Mouse (Mus musculus): ENCODE results near the gene Ube4a. TPM values are rescaled to one million over a fixed set of nuclear protein-coding genes. Genes with fewer than 3 reads are reported as not detected.
"Not testable (repeated sequence)": the region's sequence is repeated elsewhere in the genome, so short reads cannot be mapped to it uniquely, and the experiment has no call there.

The Ube4a gene
- total RNA-seq, 2 experiments from 2014 or later, result 73.0 to 75.4 TPM

DNA sequence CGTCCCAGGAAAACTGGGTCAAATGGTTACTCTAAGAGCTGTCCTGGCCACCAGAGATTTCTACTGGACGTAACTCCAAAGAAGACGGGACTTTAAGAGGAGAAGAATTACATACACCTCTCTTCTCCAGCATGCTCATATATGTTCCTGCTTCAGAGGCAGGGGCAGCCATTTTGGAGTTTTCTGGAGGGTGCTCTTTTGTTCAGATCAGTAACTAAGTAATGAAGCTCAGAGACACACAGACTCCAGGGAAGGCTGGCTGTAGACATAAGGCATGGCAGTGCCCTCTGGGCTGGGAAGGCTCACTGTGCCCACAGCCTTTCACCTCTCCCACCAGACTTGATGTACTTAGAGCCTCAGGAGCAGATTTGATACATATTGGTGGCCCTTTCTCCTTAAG is 17.1 kb upstream of the Ube4a start:
- no peak for DNase-seq (ENCODE audit: low spot score in 2 of 2)
- intact Hi-C loops (cut with DNase I), result no loop called here

DNA sequence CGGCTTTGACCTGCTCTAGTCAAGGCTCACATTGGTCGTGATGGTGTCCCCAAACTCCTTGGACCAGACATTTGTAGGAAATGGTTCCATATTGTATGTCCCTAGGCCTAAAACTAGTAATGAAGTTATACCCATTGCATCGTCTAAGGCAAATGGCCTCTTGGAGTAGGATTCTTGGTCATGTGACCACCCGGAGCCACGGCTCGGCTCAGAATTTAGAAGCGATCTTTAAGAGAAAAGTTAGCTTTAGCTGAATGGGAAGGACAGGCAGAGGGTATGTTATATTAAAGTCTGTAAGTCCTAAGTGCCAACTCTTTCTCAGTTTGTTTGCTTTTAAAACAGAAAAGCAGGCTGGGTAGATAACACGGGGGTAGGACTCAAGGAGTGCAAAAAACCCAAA is 16.7 kb upstream of the Ube4a start:
- intact Hi-C loops (cut with DNase I), result no loop called here
- no peak for DNase-seq (ENCODE audit: low spot score in 2 of 2)

DNA sequence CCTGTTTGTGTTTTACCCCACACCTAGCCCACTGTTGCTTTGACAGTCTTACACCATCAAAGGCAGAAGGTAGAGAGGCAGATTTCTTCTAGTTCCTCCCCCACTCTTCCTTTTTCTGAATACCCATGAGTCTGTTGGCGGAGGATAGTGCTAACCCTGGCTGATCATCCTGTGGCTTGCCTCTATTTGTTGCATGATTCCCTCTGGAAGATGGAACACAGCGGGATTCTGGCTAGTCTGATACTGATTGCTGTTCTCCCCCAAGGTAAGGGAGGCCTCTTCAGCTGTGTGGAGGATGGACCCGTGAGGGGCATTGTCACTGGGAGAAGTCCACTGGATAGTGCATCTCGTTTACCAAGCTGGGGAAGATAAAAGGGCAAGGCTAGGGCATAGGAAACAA is 16.3 kb upstream of the Ube4a start, which contains the start of gene Cd3d:
Cd3d (plus strand) TSS at position 111 of the 400 bp plus-strand sequence.
- no peak for DNase-seq (ENCODE audit: low spot score in 2 of 2)
- intact Hi-C loops (cut with DNase I), result no loop called here

DNA sequence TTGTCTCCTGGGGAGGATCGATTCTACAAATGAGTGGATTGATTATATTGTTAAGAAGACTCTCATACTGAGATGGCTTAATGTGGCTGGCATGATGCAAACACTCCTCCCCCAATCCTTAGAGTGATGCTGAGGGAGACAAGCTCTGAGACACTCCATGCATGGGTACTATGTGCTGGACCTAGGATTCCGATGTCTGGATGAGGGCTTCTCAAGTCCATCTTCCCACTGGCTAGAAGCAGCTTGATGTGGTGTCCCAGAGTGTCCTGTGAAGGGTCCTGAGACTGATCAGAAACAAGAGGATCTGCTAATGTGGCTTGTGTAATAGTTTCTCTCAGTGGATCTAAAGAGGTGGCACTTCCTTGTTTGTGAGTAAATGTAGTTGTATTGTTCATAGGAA is 15.7 kb upstream of the Ube4a start:
- no peak for DNase-seq (ENCODE audit: low spot score in 2 of 2)
- intact Hi-C loops (cut with DNase I), result no loop called here

DNA sequence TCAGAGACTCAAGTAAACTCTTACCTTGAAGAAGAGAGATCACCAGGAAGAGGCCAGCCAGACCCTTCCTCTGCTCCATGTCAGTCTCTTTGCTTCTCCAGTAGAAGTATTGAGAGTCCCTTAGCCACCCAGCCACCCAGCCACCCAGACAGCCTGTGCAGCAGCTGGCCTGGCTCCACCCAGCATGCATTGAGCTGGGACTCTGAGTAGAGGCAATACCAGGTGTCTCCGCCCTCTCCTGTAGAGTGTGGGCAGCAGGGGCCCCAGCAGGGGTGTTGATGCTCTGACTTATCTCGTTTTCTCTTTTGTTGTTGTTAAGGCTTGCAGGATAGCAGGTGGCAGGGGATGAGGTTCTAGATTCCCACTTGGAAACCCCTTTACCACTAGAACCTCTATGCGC is 14.8 kb upstream of the Ube4a start, which contains the start of gene Cd3g:
Cd3g (minus strand) TSS at position 190 of the 400 bp plus-strand sequence.
- no peak for DNase-seq (ENCODE audit: low spot score in 2 of 2)

DNA sequence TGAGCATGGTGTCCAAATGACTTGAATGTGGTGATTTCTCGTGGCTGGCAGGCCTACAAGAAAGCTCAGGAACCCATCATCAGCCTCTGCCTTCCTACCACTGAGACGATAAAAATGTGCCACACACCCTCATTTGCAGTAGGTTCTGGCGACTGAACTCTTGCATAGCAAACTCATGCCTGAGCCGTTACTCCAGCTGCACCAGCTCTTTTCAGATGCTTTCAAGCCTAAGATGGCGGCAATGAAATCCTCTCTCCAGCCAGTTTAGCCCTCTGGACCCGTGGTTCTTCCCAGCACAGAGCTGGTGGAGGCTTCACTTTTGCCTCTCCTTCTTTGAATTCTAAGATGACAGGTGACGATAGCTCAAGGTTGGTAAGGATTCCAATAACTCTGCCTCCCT is 14.4 kb upstream of the Ube4a start:
- intact Hi-C loops (cut with DNase I), result no loop called here

More for the DNA sequence above, 14.8 kb upstream of the Ube4a start, which contains the start of gene Cd3g:
- intact Hi-C loops (cut with DNase I), result no loop called here

DNA sequence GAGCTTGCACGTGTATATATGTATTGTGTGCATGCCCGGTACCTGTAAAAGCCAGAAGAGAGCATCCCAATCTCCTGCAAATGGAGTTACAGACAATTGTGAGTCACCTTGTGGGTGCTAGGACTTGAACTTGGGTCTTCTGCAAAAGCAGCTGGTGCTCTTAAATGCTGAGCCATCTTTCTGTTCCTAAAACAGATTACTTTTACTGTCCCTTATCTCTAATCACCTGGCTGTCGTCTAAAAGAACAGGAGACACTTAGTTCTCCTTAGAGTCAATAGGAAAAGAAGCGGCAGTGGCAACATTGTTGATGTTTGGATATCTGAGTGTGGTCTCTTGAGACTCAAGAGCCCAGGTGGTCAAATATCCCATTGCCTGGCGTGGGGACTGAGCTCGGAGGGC is 12.4 kb upstream of the Ube4a start:
- no peak for DNase-seq (ENCODE audit: low spot score in 2 of 2)
- intact Hi-C loops (cut with DNase I), result no loop called here

More for the DNA sequence above, 14.4 kb upstream of the Ube4a start:
- DNase-seq (ENCODE audit: low spot score in 2 of 2), result no peak

DNA sequence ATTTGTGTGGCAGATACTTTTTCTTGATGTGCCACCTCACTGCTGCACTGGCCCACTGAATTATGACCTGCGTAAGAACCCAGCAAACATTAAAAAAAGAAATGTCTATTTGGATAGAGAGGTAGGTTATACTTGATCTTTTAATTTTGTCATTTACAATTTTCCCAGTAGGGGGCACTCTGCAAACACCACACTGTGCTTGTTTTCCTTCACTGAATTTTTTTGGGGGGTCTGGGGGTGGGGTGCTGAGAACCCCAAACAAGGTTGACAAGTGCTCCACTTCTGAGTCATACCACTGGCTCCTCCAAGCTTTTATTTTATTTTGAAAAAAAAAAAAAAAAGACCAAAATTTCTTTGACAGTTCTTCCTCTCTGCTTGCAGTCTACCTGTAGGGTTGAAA is 4.0 kb upstream of the Ube4a start:
- intact Hi-C loops (cut with DNase I), result loop anchor here (5.0 kb wide), 1 partner anchor 178 kb away; no protein-coding TSS in a partner anchor
- DNase-seq (ENCODE audit: low spot score in 2 of 2), result no peak

DNA sequence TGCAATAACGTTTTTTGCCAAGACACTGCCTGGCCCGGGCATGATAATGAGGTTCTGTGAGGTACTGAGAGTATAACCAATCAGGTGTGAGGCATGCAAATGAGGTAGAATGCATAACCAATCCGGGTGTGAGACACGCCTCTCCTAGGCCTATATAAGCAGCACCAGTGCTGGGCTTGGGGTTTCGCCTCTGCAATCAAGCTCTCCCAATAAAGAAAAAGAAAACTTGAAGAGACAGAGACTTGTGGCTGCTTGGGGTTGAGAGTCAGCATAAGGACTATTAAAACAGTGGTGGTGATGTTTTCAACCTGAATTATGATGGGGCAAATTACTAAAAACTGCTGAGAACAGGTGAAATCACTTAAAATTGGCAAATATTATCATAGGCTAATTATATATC is 2.4 kb upstream of the Ube4a start:
- intact Hi-C loops (cut with DNase I), result loop anchor here (5.0 kb wide), 1 partner anchor 180 kb away; no protein-coding TSS in a partner anchor

DNA sequence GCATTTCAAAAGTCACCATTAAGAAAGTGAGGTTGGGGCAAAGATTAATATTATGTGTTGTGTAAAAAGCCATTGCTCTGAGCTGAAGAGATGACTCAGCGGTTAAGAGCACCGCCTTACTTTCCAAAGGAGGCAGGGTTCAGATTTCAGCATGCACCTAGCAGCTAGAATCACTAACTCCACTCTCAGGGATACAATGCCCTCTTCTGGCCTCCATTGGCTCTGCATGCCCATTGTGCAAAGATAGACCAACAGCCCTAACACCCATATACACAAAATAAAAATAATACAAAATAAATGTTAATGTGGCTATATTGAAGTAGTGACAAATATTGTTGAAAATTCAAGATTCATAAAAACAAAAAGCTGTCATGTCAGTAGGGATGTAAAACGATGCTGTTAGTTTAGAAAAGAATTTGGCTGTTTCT is 1.4 kb upstream of the Ube4a start:
- peak; percentile 24 to 61 for DNase-seq (ENCODE audit: low spot score in 2 of 2)
- intact Hi-C loops (cut with DNase I), result loop anchor here (5.0 kb wide), 1 partner anchor 180 kb away; no protein-coding TSS in a partner anchor

More for the DNA sequence above, 2.4 kb upstream of the Ube4a start:
- not testable (repeated sequence) for DNase-seq (ENCODE audit: low spot score in 2 of 2)

DNA sequence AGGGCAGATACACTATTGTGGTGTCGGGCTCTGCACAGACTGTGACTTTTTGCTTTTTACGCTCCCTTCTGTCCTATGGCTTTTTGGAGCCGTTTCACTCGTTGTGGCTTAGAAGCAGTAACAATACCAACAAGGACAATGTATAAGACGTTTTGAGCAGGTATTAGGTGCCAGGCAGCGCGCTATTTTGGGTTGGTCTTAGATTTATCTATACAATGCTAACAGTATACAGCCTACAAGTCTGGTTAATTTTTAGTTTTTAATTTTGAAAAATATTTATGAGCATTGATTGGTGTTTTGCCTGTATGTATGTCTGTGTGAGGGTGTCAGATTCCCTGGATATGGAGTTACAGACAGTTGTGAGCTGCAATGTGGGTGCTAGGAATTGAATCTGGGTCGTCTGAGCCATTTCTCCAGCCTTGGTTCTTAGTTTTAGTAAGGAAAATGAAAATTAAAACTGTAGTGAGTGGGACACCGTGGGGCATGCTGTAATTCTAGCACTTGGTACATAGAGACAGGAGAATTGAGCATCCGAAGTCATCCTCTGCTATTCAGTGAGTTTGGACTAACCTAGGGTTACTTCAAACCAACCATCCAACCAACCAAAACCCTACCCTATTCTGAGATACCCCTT is 550 bp upstream of the Ube4a start:
- no peak for DNase-seq (ENCODE audit: low spot score in 2 of 2)
- intact Hi-C loops (cut with DNase I), result loop anchor here (2.0 to 5.0 kb wide), 2 partner anchors 89 to 181 kb away; partner anchors contain the start of gene Mpzl3

DNA sequence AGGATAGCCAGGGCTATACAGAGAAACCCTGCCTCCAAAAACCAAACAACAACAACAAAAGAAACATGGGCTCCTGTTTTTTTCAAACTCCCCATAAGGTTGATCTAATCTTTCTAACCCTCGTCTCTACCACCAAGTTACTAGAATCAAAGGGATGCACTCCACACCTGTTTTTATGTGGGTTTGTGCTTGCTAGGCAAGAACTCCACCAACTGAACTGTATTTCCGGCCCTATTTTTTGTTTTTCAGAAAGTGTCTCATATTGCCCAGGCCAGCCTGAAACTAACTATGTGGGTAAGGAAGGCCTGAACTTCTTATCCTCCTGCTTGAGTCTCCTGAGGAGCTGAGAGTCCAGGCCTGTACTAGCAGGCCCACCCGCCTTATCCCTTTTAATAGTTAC is 11.0 kb downstream of the Ube4a start:
- DNase-seq (ENCODE audit: low spot score in 2 of 2), result no peak
- intact Hi-C loops (cut with DNase I), result no loop called here

DNA sequence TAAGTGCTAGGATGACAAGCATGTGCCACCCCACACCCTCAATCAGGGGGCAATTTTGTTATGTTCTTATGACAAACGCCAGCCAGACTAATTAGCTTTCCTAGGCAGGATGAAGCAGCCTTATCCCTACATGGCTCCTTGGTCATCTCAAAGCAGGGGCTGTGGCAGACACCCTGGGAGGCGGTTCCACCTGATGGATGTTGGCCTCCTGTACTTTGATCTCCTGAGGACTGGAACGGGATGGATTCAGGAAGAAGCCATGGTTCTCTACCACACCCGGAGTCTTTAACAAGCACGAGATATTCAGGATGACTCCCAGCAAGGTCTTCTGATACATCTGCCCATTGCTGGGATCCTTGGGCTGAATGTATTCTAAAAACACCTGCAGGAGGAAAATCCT is 17.6 kb downstream of the Ube4a start:
- intact Hi-C loops (cut with DNase I), result no loop called here
- no peak for DNase-seq (ENCODE audit: low spot score in 2 of 2)

DNA sequence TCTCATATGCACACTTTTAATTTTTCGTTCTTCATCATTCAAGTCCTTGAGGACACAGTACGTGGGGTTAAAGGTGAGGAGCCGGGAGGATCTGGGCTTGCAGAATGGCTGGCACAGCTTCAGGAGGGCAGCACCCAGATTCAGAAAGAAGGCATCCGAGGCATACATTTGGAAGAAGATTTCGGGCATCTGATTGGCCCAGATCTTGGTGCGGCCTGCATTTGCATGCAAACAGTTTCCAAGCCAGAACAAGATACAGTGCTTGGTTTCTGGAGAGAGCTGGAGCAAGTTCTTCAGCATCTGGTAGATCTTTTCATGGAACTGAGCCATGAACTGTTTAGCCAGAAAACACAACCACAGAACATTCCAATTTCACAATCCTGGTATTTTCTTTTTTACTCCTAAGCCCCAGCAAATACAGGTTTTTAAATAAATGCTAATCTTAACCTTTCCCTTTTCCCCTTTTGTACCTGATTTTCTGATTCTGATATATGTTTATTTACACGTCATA is 19.2 kb downstream of the Ube4a start:
- intact Hi-C loops (cut with DNase I), result no loop called here
- no peak for DNase-seq (ENCODE audit: low spot score in 2 of 2)

DNA sequence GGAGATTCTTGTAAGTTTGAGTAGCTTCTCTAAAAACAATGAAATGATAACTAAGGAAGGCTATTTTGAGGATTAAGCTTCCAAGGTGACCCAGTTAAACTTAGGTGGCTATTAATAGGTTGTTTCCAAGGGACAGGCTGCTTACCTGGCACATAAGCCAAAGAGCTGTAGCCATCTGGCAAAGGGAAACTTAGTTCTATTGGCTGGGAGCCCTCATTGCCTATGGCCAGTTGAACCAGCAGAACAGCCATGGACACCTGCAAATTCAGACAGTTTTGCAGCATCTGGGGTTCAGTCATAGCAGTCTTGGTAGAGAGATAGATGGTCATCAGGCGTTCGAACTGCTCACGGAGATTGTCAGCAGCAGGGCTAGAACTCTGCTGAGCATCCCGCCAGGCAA is 23.0 kb downstream of the Ube4a start:
- no peak for DNase-seq (ENCODE audit: low spot score in 2 of 2)
- intact Hi-C loops (cut with DNase I), result no loop called here

DNA sequence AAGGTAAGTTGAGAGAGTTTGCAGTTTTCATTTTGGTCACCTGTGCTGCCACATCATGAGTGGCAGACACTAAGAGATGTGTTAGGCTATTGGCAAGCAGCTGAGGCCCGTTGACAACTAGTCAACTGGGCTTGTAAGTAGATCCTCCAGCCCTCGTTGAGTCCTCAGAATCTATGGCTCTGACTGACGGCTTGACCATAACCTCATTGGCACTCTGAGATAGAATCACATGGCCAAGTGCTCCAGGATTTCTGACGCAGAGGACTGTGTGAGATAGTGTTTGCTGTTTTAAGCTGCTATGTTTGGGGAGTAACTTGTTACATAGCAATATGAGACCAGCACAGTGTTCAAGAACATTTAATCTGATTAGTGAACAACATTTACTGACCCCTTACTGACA is 23.6 kb downstream of the Ube4a start:
- DNase-seq (ENCODE audit: low spot score in 2 of 2), result no peak
- intact Hi-C loops (cut with DNase I), result no loop called here

DNA sequence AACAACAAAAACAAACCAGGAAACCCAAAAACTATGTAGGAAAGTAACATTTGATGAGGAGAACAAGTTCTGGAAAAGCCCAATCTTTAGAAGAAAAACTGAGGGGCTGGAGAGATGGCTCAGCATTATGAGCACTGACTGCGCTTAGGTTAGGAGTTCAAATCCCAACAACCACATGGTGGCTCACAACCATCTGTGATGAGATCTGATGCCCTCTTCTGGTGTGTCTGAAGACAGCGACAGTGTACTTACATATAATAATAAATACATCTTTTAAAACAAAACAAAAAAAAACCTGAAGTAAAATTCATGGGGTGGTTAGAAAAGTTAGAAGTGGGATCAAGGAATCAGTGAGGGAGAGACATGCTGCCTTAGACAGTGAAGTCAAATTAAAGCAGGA is 43.9 kb downstream of the Ube4a start:
- no peak for DNase-seq (ENCODE audit: low spot score in 2 of 2)
- intact Hi-C loops (cut with DNase I), result loop anchor here (2.0 to 5.0 kb wide), 2 partner anchors 41 to 84 kb away; partner anchors contain the start of gene Kmt2a

DNA sequence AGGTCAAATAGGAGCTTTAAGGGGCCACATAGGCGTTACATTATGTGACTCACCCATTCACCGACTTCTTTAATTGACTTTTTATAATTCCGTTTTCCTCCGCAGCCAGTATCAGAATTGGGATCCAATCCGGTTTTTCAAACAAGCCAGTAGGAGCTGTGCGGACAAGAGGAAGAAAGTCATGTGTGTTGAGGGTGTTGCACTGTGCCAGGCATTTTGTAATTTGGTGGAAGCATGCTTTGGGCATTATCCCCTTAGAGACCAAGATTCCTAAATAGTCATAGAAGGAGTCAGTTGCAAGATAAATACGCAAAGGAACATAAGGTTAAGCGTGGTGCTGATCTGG is 44.3 kb downstream of the Ube4a start:
- DNase-seq (ENCODE audit: low spot score in 2 of 2), result no peak
- intact Hi-C loops (cut with DNase I), result loop anchor here (2.0 to 5.0 kb wide), 2 partner anchors 40 to 84 kb away; partner anchors contain the start of gene Kmt2a

DNA sequence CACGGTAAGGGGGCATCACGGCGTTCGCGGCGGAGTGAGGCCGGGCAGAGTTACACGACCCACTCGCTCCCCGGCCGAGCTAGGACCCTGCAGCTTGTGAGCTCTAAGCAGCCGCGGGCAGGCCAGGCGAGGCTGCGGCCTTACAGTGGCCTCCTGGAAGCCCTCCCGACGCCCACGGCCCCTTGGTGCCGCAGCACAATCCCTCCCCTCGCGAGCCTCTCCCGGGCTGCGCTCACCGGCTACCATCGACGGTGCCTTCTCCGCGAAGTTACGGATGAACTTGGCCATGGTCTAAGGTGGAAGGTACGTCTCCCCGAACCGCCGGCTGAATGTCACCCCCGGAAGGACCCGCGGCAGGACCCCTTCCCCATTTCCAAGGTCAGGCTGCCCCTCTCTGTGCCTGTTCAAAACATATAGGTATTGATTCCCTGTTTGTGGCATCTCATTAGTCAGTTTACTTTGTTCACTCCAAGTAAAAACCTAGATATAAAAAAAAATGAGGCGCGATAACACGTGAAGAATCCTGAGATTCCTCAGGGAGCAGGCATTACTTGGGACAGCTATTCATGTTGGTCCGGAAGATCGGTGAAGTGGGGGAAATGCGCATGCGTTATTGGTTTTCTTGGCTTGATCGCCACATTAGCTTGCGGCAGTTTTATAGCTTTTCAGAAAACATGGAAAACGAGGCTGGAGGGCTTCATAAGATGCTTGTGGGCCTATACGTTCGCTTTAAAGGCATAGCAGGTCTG is 44.9 kb downstream of the Ube4a start, which contains the start of gene Atp5l:
Atp5l (minus strand) TSS at position 369 of the 749 bp plus-strand sequence.
- peak; percentile 90 to 94 for DNase-seq (ENCODE audit: low spot score in 2 of 2)
- intact Hi-C loops (cut with DNase I), result loop anchor here (2.0 to 5.0 kb wide), 2 partner anchors 40 to 83 kb away; partner anchors contain the start of gene Kmt2a

DNA sequence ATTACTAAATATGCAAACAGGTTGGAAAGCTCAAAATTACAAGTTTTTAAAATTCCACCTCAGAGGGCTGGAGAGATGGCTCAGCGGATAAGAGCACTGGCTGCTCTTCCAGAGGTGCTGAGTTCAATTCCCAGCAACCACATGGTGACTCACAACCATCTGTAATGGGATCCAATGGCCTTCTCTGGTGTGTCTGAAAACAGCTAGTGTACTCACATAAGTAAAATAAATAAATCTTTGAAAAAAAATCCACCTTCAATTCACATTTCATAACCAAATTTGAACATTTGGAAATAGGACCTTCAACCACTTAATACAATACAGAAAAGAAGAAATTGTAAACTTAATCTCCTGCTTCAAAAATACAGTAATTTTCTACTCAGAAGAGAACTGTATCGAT is 45.8 kb downstream of the Ube4a start:
- DNase-seq (ENCODE audit: low spot score in 2 of 2), result no peak
- intact Hi-C loops (cut with DNase I), result loop anchor here (2.0 to 5.0 kb wide), 2 partner anchors 39 to 82 kb away; partner anchors contain the start of gene Kmt2a
